Mouse (Mus musculus): ENCODE data around the gene 1810037I17Rik. TPM values are rescaled to one million over a fixed set of nuclear protein-coding genes. Genes with fewer than 3 reads are reported as not detected.

1810037I17Rik gene
- polyA plus RNA-seq, 1 experiment from 2014 or later, result 89.3 TPM

- Histone ChIP-seq H3K9me3 (ENCODE audit: control insufficient read depth, low read length) (no peaks in the 10 kb centered on the region), H3K9ac (replicated peaks; ENCODE audit: low read depth, low read length) (no peak overlapping the region), H3K27me3 (ENCODE audit: control insufficient read depth, insufficient read depth, low read length) (no peaks in the 10 kb centered on the region), H3K36me3 (ENCODE audit: control insufficient read depth, insufficient read depth, low read length) (no peaks in the 10 kb centered on the region), H3K4me3 (ENCODE audit: low read depth, low read length) (no peak overlapping the region), H3K4me1 (ENCODE audit: control insufficient read depth, insufficient read depth, low read length) (no peaks in the 10 kb centered on the region), H3K4me2 (ENCODE audit: low read depth, low read length) (no peak overlapping the region), H3K27ac (ENCODE audit: low read depth, low read length) (no peak overlapping the region)
- WGBS, result 92% methylated on average over 9 of the region's 9 CpGs
- no peak for ATAC-seq (ENCODE audit: low read depth)
Observed at GRCm38 (mm10) chr3:122968391-122968790, 44.4 kb downstream of the 1810037I17Rik start.

GRCm38 (mm10) chr3:122972126-122972822, 48.3 kb downstream of the 1810037I17Rik start:
- H3K4me1 ChIP-seq (ENCODE audit: control insufficient read depth, insufficient read depth, low read length), result no peaks in the 10 kb centered on the region
- no peak overlapping the region for H3K9ac ChIP-seq (replicated peaks; ENCODE audit: low read depth, low read length)
- H3K27ac ChIP-seq (ENCODE audit: low read depth, low read length), result no peak overlapping the region
- H3K4me2 ChIP-seq (ENCODE audit: low read depth, low read length), result no peak overlapping the region
- no peak overlapping the region for H3K4me3 ChIP-seq (ENCODE audit: low read depth, low read length)
- no peaks in the 10 kb centered on the region for H3K27me3 ChIP-seq (ENCODE audit: control insufficient read depth, insufficient read depth, low read length)
- 75% methylated on average over 3 of the region's 3 CpGs for WGBS
- no peaks in the 10 kb centered on the region for H3K36me3 ChIP-seq (ENCODE audit: control insufficient read depth, insufficient read depth, low read length)
- no peak for ATAC-seq (ENCODE audit: low read depth)
- H3K9me3 ChIP-seq (ENCODE audit: control insufficient read depth, low read length), result no peaks in the 10 kb centered on the region

GRCm38 (mm10) chr3:122974833-122975232, 50.8 kb downstream of the 1810037I17Rik start:
- H3K4me3 ChIP-seq (ENCODE audit: low read depth, low read length), result no peak overlapping the region
- H3K27ac ChIP-seq (ENCODE audit: low read depth, low read length), result no peak overlapping the region
- 44% methylated on average over 3 of the region's 3 CpGs for WGBS
- no peak for ATAC-seq (ENCODE audit: low read depth)
- H3K9me3 ChIP-seq (ENCODE audit: control insufficient read depth, low read length), result no peaks in the 10 kb centered on the region
- no peak overlapping the region for H3K4me2 ChIP-seq (ENCODE audit: low read depth, low read length)
- H3K36me3 ChIP-seq (ENCODE audit: control insufficient read depth, insufficient read depth, low read length), result no peaks in the 10 kb centered on the region
- no peaks in the 10 kb centered on the region for H3K4me1 ChIP-seq (ENCODE audit: control insufficient read depth, insufficient read depth, low read length)
- no peak overlapping the region for H3K9ac ChIP-seq (replicated peaks; ENCODE audit: low read depth, low read length)
- no peaks in the 10 kb centered on the region for H3K27me3 ChIP-seq (ENCODE audit: control insufficient read depth, insufficient read depth, low read length)

GRCm38 (mm10) chr3:122975363-122975762, 51.4 kb downstream of the 1810037I17Rik start:
- Histone ChIP-seq H3K9me3 (ENCODE audit: control insufficient read depth, low read length) (no peaks in the 10 kb centered on the region), H3K36me3 (ENCODE audit: control insufficient read depth, insufficient read depth, low read length) (no peaks in the 10 kb centered on the region), H3K27me3 (ENCODE audit: control insufficient read depth, insufficient read depth, low read length) (no peaks in the 10 kb centered on the region), H3K4me1 (ENCODE audit: control insufficient read depth, insufficient read depth, low read length) (no peaks in the 10 kb centered on the region), H3K27ac (ENCODE audit: low read depth, low read length) (no peak overlapping the region), H3K9ac (replicated peaks; ENCODE audit: low read depth, low read length) (no peak overlapping the region), H3K4me3 (ENCODE audit: low read depth, low read length) (no peak overlapping the region), H3K4me2 (ENCODE audit: low read depth, low read length) (no peak overlapping the region)
- WGBS, result 78% methylated on average over 4 of the region's 4 CpGs
- ATAC-seq (ENCODE audit: low read depth), result no peak

Other genes with a start within 250 kb of the 1810037I17Rik start
- 1.7 and 2.0 TPM in 2 replicates for gene Pde5a, start 195.3 kb upstream of the 1810037I17Rik start, polyA plus RNA-seq (2014; fragmentation: Nextera tagmentation; extraction: Ambion mirVana)
- not detected in 2 replicates for gene Fabp2, start 29.1 kb upstream of the 1810037I17Rik start, polyA plus RNA-seq (2014; fragmentation: Nextera tagmentation; extraction: Ambion mirVana)
- not detected in 2 replicates for gene Gm10959, start 4.8 kb upstream of the 1810037I17Rik start, polyA plus RNA-seq (2014; fragmentation: Nextera tagmentation; extraction: Ambion mirVana)
- gene Usp53, start 60.3 kb downstream of the 1810037I17Rik start, polyA plus RNA-seq (2014; fragmentation: Nextera tagmentation; extraction: Ambion mirVana), result 10.2 and 15.1 TPM in 2 replicates
- 0.55 TPM in 1 of 2 replicates, not detected in the other for gene Myoz2, start 110.8 kb downstream of the 1810037I17Rik start, polyA plus RNA-seq (2014; fragmentation: Nextera tagmentation; extraction: Ambion mirVana)